Mouse (Mus musculus) erythroid progenitor cell, adult 5-6 weeks (primary cell): ENCODE results near the gene Klf11. TPM values are rescaled to one million over a fixed set of nuclear protein-coding genes. Genes with fewer than 3 reads are reported as not detected.
A peak's percentile ranks its signal among the peaks of the same experiment; 100 is the strongest.

ENCODE experiments used
- ATAC-seq: replicated peaks from 2 replicates; pipeline ENCODE4 v1.8.0; 2016; ENCODE audit warnings: moderate number of reproducible peaks, mild to moderate bottlenecking, moderate TSS enrichment, inconsistent platforms; ENCODE audit not compliant: poor library complexity, low FRiP score, severe bottlenecking
- total RNA-seq, 2 experiments: library from RNA; stranded (forward) in 1 of 2; stranded (reverse) in 1 of 2; fragments of 150-400 nt in 1 of 2; fragments of 186-747, 209-891 nt in 1 of 2; gene quantifications; 2 replicates each; pipeline versions ENCODE4 v1.2.3 to v1.2.4; 2015 to 2017; ENCODE audit warnings: low replicate concordance in 2 of 2

Klf11 gene
- total RNA-seq, 2 experiments from 2014 or later, result 30.6 to 46.6 TPM

DNA sequence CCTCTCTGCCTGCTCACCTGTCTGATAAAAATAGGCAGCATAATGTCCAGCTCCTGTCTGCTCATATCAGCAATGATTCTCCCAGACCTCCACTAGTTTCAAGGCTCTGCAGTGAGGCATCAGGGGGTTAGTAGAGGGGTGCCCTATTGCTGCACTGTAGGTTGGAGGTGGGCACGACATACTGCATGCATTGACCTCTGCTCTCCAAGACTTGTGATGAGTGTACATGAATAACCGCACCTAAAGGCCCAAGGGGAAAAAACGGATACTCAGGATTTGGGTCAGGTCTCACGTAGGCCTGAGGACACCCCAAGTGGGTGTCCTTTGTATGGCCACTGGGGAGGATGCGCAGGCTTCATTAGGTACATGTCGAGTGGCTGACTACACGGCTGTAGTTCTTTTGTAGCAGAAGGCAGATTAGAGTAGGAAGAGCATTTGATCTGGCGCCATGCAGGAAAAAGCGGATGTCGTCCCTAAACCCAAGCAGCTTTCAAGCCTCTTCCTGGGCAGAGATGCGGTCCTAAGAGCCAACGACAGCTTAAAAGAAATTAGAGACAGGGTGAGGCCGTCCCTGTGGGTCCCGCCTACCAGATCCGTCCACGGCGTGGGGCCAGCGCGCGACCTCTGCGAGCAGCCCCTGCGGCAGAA is 535 bp upstream of the Klf11 start:
- ATAC-seq, result no peak

DNA sequence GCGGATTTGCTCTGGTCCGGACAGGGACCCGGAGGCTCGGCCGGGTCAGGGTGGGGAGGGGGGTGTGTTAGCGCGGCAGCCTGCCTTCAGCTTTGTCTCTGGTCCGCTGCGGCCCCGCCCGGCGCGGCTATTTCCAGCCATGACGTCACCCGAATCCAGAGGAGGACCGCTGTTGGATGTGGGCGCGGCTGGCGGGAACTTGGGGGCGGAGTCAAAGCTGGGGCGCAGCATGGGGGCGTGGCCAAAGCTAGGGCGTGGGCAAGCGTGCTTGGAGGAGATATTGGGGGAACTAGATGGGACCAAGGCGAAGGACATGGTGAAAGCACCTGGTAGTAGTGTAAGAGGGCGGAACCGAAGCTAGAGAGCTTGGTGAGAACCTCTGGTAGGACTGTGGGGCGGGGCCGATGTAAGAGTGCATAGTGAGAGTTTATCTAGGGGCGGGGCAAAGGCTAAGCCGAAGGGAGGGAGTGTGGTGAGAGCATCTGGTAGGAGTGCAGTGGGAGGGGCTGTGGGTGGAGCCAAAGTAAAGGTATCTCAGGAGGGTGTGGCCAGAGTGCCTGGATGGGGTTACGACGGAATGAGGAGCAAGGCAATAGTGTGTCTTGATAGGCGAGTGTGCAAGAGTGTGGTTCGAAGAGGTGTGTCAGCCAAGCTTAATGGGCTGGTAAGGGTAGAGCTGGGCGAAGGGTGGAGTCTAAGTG is 718 bp downstream of the Klf11 start:
- peak; percentile 83 for ATAC-seq

DNA sequence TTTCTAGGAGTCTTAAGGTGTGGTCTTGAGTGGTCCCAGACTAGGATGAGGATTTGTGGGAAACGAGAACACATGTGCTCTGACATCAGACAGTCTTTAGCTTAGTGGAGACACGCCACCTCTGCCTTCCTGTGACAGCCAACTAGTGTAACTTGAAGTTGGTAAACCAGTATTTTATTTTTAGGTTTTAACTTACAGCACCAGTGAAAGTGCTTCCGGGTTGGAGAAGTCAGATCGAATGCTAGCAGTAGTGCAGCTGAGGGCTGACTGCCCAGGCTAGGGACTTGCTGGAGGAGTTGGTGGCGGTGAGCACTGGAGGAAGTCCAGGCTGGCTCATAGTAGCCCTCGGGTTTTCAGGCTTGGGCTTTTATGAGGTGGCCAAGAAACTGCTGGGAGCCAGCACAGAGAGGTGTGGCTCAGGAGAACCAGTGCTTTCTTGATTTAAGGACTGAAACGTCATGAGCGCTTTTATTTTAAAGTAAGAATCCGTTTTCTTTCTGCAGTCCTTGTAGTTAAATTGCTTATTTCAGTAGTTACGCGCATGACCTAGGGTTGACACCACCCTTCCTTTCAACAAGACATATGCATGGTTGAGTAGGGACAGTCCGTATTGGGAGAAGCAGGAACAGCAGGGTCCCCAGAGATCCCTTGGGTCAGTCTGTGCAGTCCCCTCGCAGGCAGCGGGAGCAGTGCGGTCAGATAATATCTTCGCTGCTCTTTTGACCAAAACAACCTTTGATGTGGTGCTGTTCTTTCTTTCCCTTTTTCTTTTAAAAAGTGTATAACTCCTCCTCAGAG is 3.2 kb downstream of the Klf11 start:
- no peak for ATAC-seq

DNA sequence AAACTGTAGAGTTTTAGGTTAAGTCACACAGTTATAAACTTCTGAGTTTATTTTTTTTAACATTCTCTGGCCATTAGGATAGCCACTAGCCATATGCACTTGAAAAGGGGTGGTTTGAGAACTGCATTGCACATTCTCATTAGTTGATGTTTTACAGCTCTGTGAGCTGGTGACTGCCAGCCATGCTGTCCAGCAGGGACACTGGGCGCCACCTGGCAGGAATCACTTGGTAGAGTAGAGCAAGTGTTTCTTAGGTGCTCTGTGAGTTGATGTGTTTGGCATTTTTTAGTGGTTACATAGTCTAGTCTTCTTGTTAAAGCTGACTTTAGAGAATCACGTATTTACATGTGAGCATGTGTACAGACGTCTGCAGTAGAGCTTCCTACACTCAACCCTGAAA is 5.4 kb downstream of the Klf11 start:
- ATAC-seq, result no peak

DNA sequence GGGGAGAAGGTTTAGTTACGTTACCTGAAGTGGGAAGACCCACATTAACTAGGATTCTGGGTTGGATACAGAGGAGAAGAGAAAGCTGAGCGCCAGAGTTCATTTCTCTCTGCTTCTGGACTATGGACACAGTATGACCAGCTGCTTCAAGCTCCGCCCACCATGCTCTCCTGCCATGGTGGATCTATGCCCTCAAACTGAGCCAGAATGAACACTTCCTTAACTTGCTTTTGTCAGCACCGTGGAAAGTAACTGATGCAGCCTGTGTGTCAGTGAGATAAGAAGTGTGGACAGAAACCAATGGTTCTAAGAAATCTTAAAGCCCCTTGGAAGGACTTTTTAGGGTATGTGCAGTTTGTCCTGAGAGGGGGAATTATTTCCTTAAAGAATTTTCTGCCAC is 7.9 kb downstream of the Klf11 start:
- no peak for ATAC-seq

DNA sequence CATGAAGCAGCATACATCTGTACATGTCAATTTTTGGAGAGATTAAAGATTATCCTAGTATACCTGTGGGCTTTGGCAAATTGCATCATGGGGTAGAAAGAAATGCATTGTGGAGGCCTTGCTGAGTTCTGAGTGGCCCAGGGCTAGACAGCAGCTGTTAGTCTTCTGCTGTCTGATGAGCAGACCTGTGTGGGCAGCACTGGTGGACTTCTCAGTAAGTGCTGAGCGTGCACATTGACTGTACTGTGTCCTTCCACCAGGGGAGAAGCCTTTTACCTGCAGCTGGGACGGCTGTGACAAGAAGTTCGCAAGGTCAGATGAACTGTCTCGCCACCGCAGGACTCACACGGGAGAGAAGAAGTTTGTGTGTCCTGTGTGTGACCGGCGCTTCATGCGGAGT is 8.8 kb downstream of the Klf11 start:
- ATAC-seq, result no peak

DNA sequence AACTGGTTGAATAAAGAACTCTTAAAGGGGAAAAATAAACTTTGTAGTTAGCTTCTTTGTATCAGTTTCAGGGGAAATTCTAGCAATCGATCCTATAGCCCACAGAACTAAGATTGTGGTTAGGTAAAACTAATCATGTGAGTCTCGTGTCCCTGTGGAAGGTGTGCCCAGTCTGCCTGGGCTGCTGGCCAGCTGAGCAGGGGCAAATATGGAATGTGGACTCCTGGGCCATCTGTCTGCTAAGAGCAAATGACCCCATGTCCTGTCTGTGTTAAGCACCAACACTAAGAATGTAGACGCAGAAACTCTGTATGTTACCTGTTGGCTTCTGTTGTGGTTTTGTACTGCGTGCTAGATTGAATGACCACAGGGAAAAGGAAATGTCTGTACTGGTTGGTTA is 10.0 kb downstream of the Klf11 start:
- ATAC-seq, result no peak

DNA sequence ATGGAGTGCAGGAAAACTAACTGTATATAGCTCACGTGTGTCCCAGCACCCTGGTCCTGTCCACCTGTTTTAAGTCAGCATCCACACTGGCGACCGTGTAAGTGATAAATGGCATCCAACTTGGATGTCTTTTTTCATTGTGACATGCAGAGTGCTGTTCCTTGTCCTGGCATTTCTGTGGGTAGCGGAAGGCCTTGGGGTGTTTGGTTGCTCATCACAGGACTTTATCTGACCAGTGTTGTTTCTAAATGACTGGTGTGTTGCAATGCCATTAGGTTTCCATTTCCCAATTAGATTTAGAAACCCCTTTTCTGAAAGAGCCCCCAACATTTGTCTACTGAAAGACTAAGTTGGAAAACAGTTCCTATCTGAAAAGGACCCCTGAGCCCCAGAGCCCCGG is 11.1 kb downstream of the Klf11 start:
- ATAC-seq, result no peak

DNA sequence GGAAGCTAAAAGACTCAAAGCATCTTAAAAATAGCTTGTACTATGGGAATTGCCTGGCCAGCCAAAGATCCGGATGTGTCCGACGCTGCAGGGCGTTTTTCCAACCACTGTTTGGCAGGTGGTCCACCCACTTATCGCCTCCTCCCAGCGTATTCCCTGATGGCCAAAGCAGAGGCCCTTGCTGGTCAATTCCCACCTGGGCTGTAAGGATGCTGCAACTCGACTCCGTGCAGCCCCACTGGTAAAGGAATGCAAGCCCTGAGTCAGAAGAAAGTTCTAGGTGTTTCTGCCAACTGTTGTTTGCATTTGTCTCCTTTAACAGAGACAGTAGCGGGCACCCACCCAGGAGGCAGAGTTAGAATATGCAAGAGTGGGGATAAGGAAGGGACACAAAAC is 29.0 kb downstream of the Klf11 start:
- ATAC-seq, result no peak

DNA sequence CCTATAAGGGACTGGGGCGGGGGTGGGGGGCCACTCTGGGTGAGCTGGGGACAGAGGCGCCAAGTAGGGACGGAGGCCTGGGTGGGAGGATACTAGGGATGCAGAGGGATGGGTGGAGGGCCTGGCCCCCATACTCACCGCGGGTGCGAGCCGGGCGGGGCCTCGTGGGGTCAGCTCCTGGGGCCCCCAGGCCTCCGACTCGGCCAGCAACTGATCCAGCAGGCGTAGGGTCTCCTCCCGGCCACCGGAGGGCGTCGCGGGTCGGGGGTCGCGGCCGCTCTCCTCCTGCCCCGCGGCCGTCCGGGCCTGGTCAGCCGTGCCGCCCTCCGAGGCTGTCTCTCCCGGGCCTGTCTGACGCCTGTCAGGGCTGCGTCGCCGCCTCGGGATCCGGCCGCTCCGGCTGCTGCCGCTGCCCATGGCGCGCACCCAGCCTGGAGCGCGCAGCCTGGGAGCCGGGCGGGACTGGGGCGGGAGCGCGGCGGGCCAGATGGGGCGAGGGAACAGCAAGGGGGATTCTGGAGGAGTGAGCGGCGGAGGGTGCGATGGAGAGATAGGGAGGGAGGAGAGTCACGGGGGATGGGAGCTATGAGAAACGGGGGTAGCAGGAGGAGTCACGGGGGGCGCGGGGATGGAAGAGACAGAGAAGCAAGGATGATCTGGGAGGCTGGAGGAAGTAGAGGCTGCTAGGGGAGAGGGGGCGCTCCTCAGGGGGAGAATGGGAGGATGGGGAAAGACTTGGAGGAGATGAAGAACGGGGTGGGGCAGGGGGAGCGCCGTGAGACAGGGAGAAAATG is 29.6 kb downstream of the Klf11 start:
- ATAC-seq, result no peak

DNA sequence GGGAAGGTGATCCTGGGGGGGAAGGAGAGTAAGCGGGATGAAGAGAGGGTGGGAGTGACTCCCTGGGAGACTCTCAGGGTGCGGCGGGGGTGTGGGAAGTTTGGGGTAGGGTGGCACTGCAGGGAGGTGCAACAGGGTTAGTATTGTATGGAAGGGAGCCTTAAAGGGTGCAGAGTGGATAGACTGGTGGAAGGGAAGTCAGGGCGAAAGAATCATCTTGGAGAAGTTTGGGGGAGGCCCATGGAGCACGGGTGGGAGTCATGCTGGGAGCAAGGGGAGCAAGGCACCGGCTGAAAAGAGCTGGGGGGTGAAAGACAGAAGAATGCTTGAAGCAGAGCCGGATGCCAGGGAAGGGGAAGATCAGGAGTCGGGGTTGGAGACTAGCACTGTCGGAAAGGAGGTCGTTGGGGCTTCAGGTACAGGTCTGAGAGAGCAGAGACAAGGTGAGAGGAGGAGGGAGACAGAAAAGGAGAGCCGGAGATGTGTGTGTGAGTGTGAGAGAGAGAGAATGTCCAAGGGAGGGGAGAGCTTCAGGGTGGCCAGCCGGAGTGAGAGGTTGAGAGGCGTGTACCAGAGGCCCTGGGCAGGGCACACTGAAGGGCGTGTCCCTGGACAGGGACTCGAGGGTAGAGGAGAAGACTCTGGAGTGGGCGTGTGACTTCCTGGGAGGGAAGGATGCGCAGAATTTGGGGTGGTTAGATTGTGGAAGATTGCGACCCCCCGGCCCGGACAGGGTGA is 30.4 kb downstream of the Klf11 start, which contains the start of gene Cys1:
TSS of gene Cys1 (minus strand) at position 528 of the 738 bp plus-strand sequence.
- ATAC-seq, result peak; percentile 82

DNA sequence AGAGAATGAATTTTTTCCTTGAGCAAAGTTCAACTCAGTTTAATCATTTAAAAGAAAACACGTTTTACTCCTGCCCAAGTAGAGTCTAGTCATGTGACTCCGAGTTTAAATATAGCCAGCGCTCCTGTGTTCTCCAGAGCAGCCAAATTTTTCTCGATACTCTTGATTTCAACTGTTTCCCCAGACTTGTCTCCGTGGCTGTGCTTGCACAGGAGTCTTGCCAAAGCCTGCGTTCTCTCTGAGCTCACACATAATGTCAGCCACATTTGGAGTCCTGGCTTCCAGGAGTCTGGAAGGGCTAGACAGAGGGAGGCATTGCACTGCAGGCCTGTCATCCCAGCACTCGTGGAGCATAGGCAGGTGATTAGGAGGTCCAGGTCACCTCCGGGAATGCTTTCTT is 31.5 kb downstream of the Klf11 start:
- no peak for ATAC-seq

DNA sequence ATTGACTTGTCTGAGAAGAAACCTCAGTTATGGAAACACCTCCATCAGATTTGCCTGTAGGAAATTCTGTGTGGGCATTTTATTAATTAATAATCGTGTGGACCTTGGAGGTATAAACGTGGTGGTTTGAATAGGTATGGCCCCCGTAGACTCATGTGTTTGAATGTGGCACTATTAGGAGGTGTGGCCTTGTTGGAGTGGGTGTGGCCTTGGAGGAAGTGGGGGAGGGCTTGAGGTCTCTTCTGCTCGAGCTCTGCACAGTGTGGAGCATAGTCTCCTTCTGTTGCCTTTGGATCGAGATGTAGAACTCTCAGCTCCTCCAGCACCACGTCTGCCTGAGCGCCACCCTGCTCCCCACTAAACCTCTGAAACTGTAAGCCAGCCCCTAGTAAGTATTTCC is 32.4 kb downstream of the Klf11 start:
- no peak for ATAC-seq

DNA sequence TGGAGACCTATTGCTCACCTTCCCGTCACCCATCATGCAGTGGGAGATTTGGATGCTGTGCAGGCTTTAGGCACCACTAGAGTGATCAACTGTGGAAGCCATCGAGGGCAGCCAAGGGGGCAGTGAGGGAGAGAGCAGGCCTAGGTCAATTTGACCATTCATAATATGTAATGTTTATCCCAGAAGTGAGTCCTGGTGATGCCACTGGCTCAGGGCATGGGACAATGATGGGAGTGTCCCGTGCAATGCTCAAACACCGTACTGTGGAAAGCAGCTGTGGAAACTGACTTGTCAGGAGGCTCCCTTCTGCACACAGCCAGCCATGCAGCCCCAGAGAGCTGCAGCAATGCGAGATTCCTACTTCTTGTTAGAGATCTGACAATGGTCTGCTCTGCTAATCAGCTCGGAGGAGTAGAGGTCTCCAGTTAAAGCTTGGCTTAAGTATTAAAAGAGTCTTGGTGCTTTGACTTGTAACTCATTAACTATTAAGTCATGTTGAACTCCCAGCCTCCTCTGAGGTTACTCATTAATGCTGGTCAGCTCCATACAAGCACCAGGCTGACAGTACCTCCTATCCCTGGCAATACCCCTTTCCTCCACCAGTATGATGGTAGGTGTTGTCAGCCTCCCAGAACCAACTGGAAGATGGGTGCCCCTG is 35.1 kb downstream of the Klf11 start:
- ATAC-seq, result no peak

DNA sequence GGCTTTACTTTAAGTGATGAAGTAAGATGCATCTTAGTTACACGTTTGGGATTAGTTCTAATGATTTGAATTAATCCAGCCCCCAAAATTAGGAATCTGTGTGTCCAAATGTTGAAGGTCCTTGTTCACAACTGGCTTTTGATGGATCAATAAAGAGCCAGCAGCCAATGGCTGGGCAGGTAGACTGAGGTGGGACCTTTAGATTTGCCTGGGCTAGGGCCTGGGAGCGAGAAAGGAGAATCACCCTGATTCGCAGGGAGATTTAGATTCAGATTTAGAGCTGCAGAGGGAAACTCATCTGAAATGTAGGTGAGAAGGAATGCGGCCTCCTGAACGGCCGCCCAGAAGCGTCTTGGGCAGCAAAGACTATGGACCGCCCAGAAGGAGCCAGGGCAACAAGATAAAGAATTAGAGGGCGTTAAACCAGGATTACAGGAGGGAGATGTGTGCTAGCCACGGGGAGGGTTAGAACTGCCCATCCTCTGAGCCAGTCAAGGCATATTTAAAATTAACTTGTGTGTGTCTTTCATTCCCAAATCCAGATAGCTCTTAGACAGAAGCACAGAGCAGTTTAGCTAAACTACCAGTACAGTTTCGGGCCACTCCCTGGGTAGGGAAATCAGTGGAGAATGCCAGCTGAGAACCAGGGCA is 35.7 kb downstream of the Klf11 start:
- no peak for ATAC-seq

DNA sequence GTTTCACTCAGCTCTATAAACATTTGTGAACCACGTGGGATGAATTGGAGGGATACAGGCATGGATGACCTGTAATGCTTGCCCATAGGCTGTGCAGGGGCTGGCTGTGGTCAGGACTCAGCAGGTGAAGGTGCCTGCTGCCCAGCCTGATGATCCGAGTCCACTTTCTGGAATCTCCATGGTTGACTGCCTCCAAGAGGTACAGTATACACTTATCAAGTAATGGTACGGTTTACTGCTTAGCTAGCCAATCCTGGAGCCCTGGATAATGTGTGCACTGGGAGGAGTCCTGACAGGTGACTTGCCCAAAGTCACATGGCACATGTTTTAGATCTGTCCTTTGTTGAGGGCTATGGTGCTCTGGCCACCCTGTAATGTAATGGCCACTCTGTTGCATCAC is 39.3 kb downstream of the Klf11 start:
- ATAC-seq, result 0 out of 2 replicates have a peak, but pooled peaks have one; percentile 19

DNA sequence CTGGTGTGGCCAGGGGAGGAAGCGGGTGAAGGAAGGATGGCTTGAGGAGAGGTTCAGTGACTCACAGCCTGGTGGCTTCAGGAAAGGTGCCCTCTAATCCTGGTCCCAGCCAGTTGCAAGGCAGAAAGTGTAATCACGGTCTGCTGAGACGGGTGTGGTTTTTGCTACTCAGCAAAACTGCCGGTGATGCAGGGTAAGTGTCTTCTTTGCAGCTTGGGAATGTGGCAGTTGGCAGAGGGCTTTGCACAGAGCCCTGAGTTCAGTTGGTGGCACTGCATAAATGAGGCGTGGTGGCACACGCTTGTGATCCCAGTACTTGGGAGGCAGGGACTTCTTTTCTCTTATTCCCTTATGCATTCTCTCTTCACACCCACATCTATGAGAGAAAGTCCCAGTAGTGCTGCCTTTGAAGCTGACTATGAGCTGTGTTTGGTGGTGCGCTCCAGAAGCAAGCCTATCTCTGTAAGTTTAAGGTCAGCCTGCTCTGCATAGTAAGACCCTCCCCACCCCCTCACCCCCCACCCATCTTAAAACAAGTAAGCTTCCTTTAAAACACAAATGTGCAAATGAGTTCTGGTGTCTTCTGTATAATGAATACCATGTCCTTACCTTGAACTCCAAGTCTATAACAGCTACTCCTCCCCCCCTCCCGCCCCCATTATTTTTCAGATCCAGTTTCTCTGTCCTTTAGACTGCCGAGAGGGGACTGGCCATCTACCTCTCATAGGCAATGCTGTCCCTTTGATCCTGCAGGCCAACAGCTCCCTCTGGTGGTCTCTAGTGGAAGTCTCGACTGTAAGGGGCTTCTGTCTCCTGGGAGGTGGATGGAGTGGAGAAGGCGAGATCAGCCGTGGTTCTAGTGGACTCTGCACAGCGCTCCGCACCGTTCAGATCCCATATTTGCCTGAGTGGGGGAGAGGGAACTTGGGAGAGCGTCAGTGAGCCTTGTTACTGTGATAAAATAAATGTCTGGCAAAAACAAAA is 45.7 kb downstream of the Klf11 start:
- ATAC-seq, result peak; percentile 85
